Mouse (Mus musculus) hindbrain, embryonic 14.5 days (tissue): ENCODE measurements around the gene Zfand2a. TPM values are rescaled to one million over a fixed set of nuclear protein-coding genes. Genes with fewer than 3 reads are reported as not detected.

Experiments used
- ATAC-seq: fragments of 200-750 bp; cut with Nextera tagmentation; 2 replicates; pipeline ENCODE4 v1.8.0; 2017; ENCODE audit warnings: moderate number of reproducible peaks, mild to moderate bottlenecking, moderate TSS enrichment, moderate library complexity; ENCODE audit not compliant: low FRiP score
- DNase-seq: peaks from one replicate; pipeline ENCODE4 v3.0.0-alpha.2; 2015; ENCODE audit warnings: low spot score
- H3K27ac ChIP-seq: fragments of 300-500 bp; sonication (generic); 2 replicates; pipeline ENCODE4 v1.5.1; 2014; ENCODE audit warnings: mild to moderate bottlenecking, moderate library complexity
- H3K27me3 ChIP-seq: fragments of 300-500 bp; sonication (generic); 2 replicates; pipeline ENCODE4 v1.6.1; 2014; ENCODE audit warnings: mild to moderate bottlenecking, low read length, mixed read lengths; ENCODE audit not compliant: control insufficient read depth, insufficient read depth
- H3K36me3 ChIP-seq: fragments of 300-500 bp; sonication (generic); replicated peaks from 2 replicates; pipeline ENCODE4 v1.6.1; 2014; ENCODE audit not compliant: control insufficient read depth, insufficient read depth
- H3K4me1 ChIP-seq: fragments of 300-500 bp; sonication (generic); replicated peaks from 2 replicates; pipeline ENCODE4 v1.6.1; 2014; ENCODE audit warnings: antibody characterized with exemption, low read length, mixed read lengths; ENCODE audit not compliant: control insufficient read depth, insufficient read depth
- H3K4me2 ChIP-seq: fragments of 300-500 bp; sonication (generic); replicated peaks from 2 replicates; pipeline ENCODE4 v1.6.1; 2014; ENCODE audit warnings: mild to moderate bottlenecking, moderate library complexity
- H3K4me3 ChIP-seq: fragments of 300-500 bp; sonication (generic); replicated peaks from 2 replicates; pipeline ENCODE4 v1.5.1; 2014; ENCODE audit warnings: mild to moderate bottlenecking, low read length
- H3K9ac ChIP-seq: fragments of 300-500 bp; sonication (generic); 2 replicates; pipeline ENCODE4 v1.6.1; 2014
- H3K9me3 ChIP-seq: fragments of 300-500 bp; sonication (generic); 2 replicates; pipeline ENCODE4 v1.6.1; 2016; ENCODE audit warnings: low read length; ENCODE audit not compliant: control insufficient read depth
- WGBS: fragments of 180-500 bp; shearing (Covaris S2); extraction: QIAGEN DNeasy Blood & Tissue Kit; methylation state at CpG from one replicate; pipeline ENCODE4 v1.1.7; 2014; 5-methylcytosine and 5-hydroxymethylcytosine counted together
- polyA plus RNA-seq: library from polyadenylated mRNA; unstranded; fragments of >200 nt; fragmentation: Nextera tagmentation; extraction: Ambion mirVana; gene quantifications from 2 replicates; pipeline ENCODE4 v1.2.1, GENCODE M21; 2014

Zfand2a gene
- polyA plus RNA-seq, 1 experiment from 2014 or later, result 13.9 TPM

DNA sequence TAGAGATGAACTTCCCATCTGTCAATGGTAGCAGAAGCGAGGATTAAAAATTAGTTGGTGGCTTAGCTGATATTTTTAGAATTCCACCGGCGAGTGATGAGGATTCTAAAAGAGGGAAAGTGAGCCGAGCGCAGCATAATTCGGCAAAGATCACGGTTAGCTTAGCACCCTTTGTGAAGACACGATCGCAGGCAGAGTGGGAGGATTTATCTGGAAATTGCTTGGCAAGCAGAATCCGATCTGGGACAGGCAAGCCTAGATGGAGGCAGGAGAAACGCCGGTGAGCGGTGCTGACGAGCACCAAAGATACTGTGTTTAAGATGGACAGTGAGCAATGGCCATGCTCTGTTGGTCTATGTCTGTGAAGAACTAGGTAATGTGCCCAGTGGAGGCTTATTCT, 17.9 kb upstream of the Zfand2a start:
- no peaks in the 10 kb centered on the region for H3K4me1 ChIP-seq
- no peak overlapping the region for H3K27ac ChIP-seq
- DNase-seq (no peak), ATAC-seq (no peak)
- 84% methylated on average over 14 of the region's 14 CpGs for WGBS
- no peak overlapping the region for H3K9ac ChIP-seq
- no peak overlapping the region for H3K4me2 ChIP-seq
- H3K9me3 ChIP-seq, result no peaks in the 10 kb centered on the region
- H3K27me3 ChIP-seq, result peaks cover 4% of the 10 kb centered on the region; the same call in 1 of the 2 replicates
- no peak overlapping the region for H3K4me3 ChIP-seq
- H3K36me3 ChIP-seq, result no peaks in the 10 kb centered on the region

DNA sequence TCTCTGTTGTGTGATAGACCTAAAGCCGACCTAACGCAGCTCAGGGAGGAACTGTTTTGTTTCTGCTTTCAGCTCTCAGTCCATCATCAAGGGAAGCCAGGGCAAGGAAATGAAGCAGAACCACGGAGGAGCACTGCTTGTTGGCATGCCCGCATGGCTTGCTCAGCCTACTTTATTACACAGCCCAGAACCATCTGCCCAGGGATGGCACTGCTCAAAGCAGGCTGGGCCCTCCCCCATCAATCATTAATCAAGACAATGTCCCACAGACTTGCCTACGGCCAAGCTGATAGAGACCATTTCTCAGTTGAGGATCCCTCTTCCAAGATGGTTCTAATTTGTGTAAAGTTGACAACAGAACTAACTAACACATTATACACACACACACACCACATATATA, 14.4 kb upstream of the Zfand2a start:
- no peaks in the 10 kb centered on the region for H3K27me3 ChIP-seq
- no peak overlapping the region for H3K4me2 ChIP-seq
- 49% methylated on average over 5 of the region's 5 CpGs for WGBS
- H3K36me3 ChIP-seq, result no peaks in the 10 kb centered on the region
- no peaks in the 10 kb centered on the region for H3K4me1 ChIP-seq
- DNase-seq (no peak), ATAC-seq (no peak)
- no peak overlapping the region for H3K9ac ChIP-seq
- H3K4me3 ChIP-seq, result no peak overlapping the region
- no peaks in the 10 kb centered on the region for H3K9me3 ChIP-seq
- H3K27ac ChIP-seq, result no peak overlapping the region

DNA sequence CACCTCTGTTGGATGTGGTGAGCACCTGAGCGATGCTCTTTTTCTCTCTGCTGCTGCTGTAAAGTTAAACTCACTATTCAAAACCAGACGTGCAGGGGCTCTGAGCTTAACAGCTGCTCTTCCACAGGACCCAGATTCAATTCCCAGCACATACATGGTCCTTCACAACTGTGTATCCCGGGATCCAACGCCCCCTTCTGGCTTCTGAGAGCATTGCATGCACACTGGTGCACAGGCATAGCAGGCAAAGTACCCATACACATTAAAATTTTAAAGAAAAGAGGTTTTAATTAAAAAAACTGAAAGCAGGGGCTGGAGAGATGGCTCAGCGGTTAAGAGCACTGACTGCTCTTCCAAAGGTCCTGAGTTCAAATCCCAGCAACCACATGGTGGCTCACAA, 12.6 kb upstream of the Zfand2a start:
- Histone ChIP-seq H3K9ac (no peak overlapping the region), H3K4me3 (no peak overlapping the region), H3K9me3 (no peaks in the 10 kb centered on the region), H3K4me2 (no peak overlapping the region), H3K36me3 (no peaks in the 10 kb centered on the region), H3K4me1 (no peaks in the 10 kb centered on the region), H3K27me3 (no peaks in the 10 kb centered on the region), H3K27ac (no peak overlapping the region)
- WGBS, result 55% methylated on average over 5 of the region's 5 CpGs
- ATAC-seq (no peak), DNase-seq (no peak)

DNA sequence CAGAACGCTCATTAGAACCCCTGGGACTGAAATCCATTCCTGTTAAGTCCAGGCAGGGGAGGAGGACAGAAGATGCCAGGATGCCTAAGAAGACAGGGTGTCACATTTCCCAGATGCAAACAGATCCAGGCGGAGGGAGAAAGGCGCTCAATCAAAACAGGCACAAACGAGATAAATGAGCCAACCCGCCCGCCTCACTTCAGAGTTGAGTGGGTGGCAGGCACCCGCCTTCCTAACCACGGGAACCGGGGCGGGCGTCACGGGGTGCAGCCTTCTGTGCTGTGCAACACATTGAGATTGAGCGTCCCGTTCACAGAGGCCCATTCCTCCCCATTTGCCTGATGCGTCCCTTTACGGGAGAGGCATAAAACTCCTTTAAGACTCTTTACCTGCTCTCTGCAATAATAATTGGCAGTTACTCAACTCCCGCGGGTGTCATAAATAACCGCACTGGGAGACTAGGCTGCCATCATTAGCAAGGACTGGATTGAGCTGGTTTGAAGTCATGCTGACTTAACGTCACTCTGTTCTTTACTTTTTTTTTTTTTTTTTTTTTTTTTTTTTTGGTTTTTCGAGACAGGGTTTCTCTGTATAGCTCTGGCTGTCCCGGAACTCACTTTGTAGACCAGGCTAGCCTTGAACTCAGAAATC, 10.8 kb upstream of the Zfand2a start:
- Histone ChIP-seq H3K36me3 (no peaks in the 10 kb centered on the region), H3K4me1 (no peaks in the 10 kb centered on the region), H3K9me3 (no peaks in the 10 kb centered on the region), H3K4me2 (no peak overlapping the region), H3K27me3 (no peaks in the 10 kb centered on the region), H3K9ac (no peak overlapping the region), H3K27ac (no peak overlapping the region), H3K4me3 (no peak overlapping the region)
- no peak for DNase-seq
- ATAC-seq, result no peak
- WGBS, result 55% methylated on average over 22 of the region's 22 CpGs

DNA sequence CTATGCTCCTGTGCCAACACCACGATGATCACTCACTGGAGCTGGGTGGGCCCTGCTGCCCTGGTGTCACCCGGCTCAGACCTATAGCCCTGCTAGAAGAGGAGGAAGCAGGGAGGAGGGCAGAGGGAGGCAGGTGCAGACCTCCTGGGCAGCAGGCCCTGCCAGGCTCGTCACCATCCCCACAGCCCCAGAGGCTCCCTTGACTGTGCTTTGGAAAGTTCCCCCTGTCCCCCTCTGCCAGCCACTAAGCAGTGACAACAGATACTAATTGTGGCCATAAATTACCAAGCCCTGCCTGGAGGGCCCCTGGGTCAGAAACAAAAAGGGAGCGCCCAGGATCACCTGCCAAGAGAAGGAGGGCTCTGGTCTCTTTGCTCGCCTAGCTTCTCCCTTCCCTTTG, 9.3 kb upstream of the Zfand2a start:
- WGBS, result 50% methylated on average over 5 of the region's 5 CpGs
- Histone ChIP-seq H3K9me3 (no peaks in the 10 kb centered on the region), H3K27ac (no peak overlapping the region), H3K27me3 (no peaks in the 10 kb centered on the region), H3K4me1 (no peaks in the 10 kb centered on the region), H3K4me3 (no peak overlapping the region), H3K4me2 (no peak overlapping the region), H3K9ac (no peak overlapping the region), H3K36me3 (no peaks in the 10 kb centered on the region)
- ATAC-seq (no peak), DNase-seq (no peak)

DNA sequence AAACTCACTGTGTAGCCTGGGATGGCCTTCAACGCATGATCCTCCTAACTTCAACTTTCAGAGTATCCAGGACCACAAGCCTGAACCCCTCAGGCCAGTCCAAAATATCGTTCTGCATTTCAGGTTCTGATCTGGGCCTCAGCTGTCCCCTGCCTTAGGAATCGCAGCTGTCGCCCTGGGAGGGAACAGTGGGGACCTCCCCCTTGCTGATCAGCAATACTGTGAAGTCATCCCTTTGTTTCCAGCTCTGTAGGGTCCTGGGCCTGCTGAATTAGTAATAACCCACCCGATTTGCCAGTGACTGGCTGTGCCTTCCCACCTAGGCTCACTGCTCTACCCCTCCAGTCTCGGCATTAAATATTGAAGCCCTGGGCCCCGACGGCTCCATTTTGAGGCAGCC, 7.0 kb upstream of the Zfand2a start:
- H3K4me1 ChIP-seq, result no peaks in the 10 kb centered on the region
- H3K9ac ChIP-seq, result no peak overlapping the region
- no peak overlapping the region for H3K4me2 ChIP-seq
- 38% methylated on average over 8 of the region's 8 CpGs for WGBS
- DNase-seq (no peak), ATAC-seq (no peak)
- no peak overlapping the region for H3K4me3 ChIP-seq
- no peak overlapping the region for H3K27ac ChIP-seq
- H3K9me3 ChIP-seq, result no peaks in the 10 kb centered on the region
- no peaks in the 10 kb centered on the region for H3K27me3 ChIP-seq
- no peaks in the 10 kb centered on the region for H3K36me3 ChIP-seq

DNA sequence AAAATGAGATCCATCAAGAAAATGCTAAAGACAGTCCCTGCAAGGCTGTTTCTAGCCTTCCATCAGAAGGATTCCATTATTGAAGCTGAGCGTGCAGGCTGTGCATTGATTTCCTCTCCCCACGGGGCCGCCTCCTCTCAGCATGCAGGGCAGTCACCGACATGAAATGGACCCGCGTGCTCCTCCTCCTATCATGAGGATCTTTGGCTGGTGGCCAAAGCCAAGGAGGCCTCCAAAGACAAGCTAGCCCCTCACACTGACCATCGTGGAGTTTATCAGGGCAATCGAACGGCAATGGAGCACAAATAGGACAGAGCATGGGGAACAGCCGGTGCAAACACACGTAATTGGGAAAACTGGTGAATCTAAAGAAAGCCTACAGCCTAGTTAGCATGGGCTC, 5.8 kb upstream of the Zfand2a start:
- ATAC-seq, result no peak
- WGBS, result 60% methylated on average over 11 of the region's 11 CpGs
- no peak for DNase-seq

DNA sequence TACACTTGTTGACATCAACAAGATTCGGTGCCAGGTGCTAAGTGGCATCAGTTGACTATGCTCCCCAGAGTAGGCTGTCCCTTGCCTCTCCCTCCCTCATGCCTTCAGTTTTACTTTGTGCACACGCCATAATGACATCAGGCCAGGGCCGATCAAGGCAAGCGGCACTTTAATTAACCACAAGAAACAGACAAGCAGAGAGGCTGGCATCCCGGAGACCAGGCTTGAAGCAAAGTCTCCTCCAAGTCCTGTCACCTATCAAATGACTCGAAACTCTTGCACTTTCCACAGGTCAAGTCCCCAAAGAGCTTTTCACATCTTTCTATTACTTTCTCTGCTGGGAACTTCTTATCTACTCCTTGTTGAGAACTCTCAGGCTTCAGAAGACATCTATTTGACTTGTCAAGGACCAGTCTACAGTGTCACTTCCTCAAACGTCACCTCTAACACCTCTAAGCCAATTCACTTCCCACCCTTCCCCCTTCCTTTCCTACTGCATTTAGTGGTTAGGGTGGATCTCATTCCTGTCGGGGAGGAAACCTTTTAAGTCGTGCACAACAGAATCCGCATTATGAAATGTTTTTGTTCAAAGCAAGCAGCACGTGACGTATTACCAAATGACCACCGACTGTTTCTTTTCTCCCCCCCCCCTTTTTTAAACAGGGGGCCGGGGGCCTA, 1.0 kb downstream of the Zfand2a start:
- ATAC-seq, result no peak
- 69% methylated on average over 14 of the region's 14 CpGs for WGBS
- H3K27me3 ChIP-seq, result no peaks in the 10 kb centered on the region
- H3K4me2 ChIP-seq, result peak overlapping the region; percentile 82
- H3K4me3 ChIP-seq, result peak overlapping the region; percentile 94
- H3K27ac ChIP-seq, result no peak overlapping the region
- H3K9ac ChIP-seq, result peak overlapping the region; percentile 90
- H3K36me3 ChIP-seq, result peaks cover 41% of the 10 kb centered on the region
- H3K9me3 ChIP-seq, result no peaks in the 10 kb centered on the region
- DNase-seq, result no peak
- peaks cover 8% of the 10 kb centered on the region for H3K4me1 ChIP-seq

More for the DNA sequence above, 5.8 kb upstream of the Zfand2a start:
- Histone ChIP-seq H3K4me3 (no peak overlapping the region), H3K36me3 (no peaks in the 10 kb centered on the region), H3K9me3 (no peaks in the 10 kb centered on the region), H3K4me2 (no peak overlapping the region), H3K27ac (no peak overlapping the region), H3K27me3 (no peaks in the 10 kb centered on the region), H3K9ac (no peak overlapping the region), H3K4me1 (no peaks in the 10 kb centered on the region)

DNA sequence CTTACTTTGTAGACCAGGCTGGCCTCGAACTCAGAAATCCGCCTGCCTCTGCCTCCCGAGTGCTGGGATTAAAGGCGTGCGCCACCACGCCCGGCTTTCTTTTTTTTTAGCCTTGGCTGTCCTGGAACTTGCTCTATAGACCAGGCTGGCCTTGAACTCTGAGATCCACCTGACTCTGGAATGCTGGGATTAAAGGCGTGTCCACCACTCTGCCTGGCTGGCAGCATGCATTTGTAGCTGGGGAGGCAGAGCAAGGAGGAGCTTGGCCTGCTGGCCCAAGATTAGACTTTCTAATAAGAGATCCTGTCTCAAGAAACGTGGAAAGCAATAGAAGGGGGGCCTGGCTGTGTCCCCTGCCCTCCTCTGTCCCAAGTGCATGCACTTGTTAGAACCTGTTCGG, 3.9 kb downstream of the Zfand2a start:
- ATAC-seq (no peak), DNase-seq (no peak)
- no peak overlapping the region for H3K4me2 ChIP-seq
- H3K4me3 ChIP-seq, result no peak overlapping the region
- H3K4me1 ChIP-seq, result peaks cover 8% of the 10 kb centered on the region
- H3K36me3 ChIP-seq, result peaks cover 70% of the 10 kb centered on the region
- WGBS, result 91% methylated on average over 10 of the region's 10 CpGs
- H3K27me3 ChIP-seq, result no peaks in the 10 kb centered on the region
- no peak overlapping the region for H3K27ac ChIP-seq
- no peaks in the 10 kb centered on the region for H3K9me3 ChIP-seq
- no peak overlapping the region for H3K9ac ChIP-seq
